Mouse (Mus musculus) C2C12 (cell line): ENCODE measurements around the gene Auts2. TPM values are rescaled to one million over a fixed set of nuclear protein-coding genes. Genes with fewer than 3 reads are reported as not detected.

Experiments
- H3K27me3 ChIP-seq: one replicate; pipeline ENCODE4 v1.6.1; 2011; ENCODE audit not compliant: control insufficient read depth, insufficient read depth, insufficient read length
- H3K36me3 ChIP-seq: one replicate; pipeline ENCODE4 v1.6.1; 2011; ENCODE audit not compliant: control insufficient read depth, insufficient read depth
- H3K4me3 ChIP-seq: one replicate; pipeline ENCODE4 v1.5.1; 2011; ENCODE audit warnings: mild to moderate bottlenecking, control low read depth; ENCODE audit not compliant: poor library complexity, insufficient read depth, severe bottlenecking
- H3K79me2 ChIP-seq: one replicate; pipeline ENCODE4 v1.6.1; 2011; ENCODE audit not compliant: control insufficient read depth, insufficient read depth
- H3K79me3 ChIP-seq: one replicate; pipeline ENCODE4 v1.6.1; 2011; ENCODE audit warnings: low read depth, control low read depth
- H3ac ChIP-seq: one replicate; pipeline ENCODE3; 2011; ENCODE audit warnings: low read depth; ENCODE audit not compliant: control insufficient read depth, insufficient read length
- CEBPB ChIP-seq: IDR thresholded peaks from one replicate; pipeline ENCODE4 v1.6.1; 2011; ENCODE audit warnings: low read depth, mild to moderate bottlenecking, control low read depth, moderate library complexity
- CTCF ChIP-seq: IDR thresholded peaks from one replicate; pipeline ENCODE4 v1.5.1; 2011; ENCODE audit not compliant: control insufficient read depth, insufficient read depth, insufficient read length
- FOSL1 ChIP-seq: IDR thresholded peaks from one replicate; pipeline ENCODE4 v1.8.0; 2011; ENCODE audit warnings: mild to moderate bottlenecking, low read length; ENCODE audit not compliant: poor library complexity, insufficient read depth, severe bottlenecking
- MAX ChIP-seq: IDR thresholded peaks from one replicate; pipeline ENCODE4 v1.6.1; 2011; ENCODE audit warnings: mild to moderate bottlenecking, control low read depth
- MYOD1 ChIP-seq: IDR thresholded peaks from one replicate; pipeline ENCODE4 v1.6.1; 2011; ENCODE audit warnings: low read depth; ENCODE audit not compliant: control insufficient read depth, insufficient read length
- MYOG ChIP-seq: IDR thresholded peaks from one replicate; pipeline ENCODE4 v1.6.1; 2011; ENCODE audit not compliant: control insufficient read depth, insufficient read length; ENCODE audit errors: extremely low read depth
- USF1 ChIP-seq: IDR thresholded peaks from one replicate; pipeline ENCODE4 v1.6.1; 2011; ENCODE audit warnings: low read depth, mild to moderate bottlenecking, control low read depth, moderate library complexity
- polyA plus RNA-seq: library from polyadenylated mRNA; unstranded; fragments of >200 nt; fragmentation: generic; extraction: Trizol; gene quantifications from one replicate; pipeline ENCODE4 v1.2.1, GENCODE M21; 2012; ENCODE audit warnings: missing spikeins

Auts2 gene
- polyA plus RNA-seq, 1 experiment: 8.4 TPM

DNA sequence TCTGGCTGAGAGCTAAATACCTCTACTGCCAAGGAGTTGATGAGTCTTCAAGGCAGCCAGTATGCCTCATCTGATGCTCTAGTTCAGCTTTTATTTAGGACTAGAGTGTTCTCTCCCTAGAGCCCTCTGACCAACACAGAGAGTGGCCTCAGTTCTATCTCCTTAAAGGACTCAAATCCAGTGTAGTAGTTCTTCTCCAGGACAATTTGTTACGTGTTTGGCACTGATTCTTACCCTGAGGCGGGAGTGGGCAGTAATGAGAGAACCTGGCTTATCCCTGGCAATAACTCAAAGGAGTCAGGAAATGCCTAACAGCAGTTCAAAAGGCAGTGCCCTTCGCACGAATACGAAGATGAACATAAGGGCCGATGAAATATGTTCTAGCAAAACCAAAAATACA is 713.0 kb downstream of the Auts2 start:
- no peaks in the 10 kb centered on the region for H3K27me3 ChIP-seq
- no peak overlapping the region for H3ac ChIP-seq
- TF ChIP-seq CTCF (no peak), FOSL1 (no peak), CEBPB (no peak), MYOG (no peak), MYOD1 (no peak), USF1 (no peak)
- H3K36me3 ChIP-seq: no peaks in the 10 kb centered on the region
- H3K79me2 ChIP-seq: no peaks in the 10 kb centered on the region
- H3K79me3 ChIP-seq: no peaks in the 10 kb centered on the region
- H3K4me3 ChIP-seq: no peak overlapping the region

- Histone ChIP-seq H3ac (no peak overlapping the region), H3K4me3 (no peak overlapping the region), H3K27me3 (no peaks in the 10 kb centered on the region), H3K36me3 (no peaks in the 10 kb centered on the region), H3K79me3 (no peaks in the 10 kb centered on the region), H3K79me2 (no peaks in the 10 kb centered on the region)
- TF ChIP-seq MYOG: no peak
Observed at GRCm38 (mm10) chr5:131829248-131829647, 713.9 kb downstream of the Auts2 start.

DNA sequence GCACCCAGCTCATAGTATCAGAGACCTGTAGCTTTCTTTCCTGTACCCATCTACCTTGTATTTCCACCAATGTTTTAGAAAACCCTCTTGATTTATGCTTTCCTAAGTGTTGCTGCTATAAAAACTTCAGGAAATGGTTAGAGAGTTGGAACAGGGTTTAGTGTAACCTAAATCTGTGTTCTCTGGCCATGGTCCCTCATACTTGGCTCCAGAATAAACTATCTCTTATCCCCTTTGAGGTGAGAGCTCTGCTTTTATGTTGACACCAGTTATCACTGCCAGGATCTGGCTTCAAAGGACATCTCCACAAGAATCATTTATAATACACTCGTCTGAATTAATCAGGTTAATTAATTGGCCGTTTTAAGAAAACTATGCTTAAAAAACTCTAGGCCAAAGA is 714.5 kb downstream of the Auts2 start:
- TF ChIP-seq USF1: no peak
- TF ChIP-seq MYOD1: no peak
- no peak for TF ChIP-seq FOSL1
- no peak for TF ChIP-seq MYOG
- TF ChIP-seq CTCF: no peak
- no peak for TF ChIP-seq MAX
- TF ChIP-seq CEBPB: no peak
- H3K27me3 ChIP-seq: no peaks in the 10 kb centered on the region

DNA sequence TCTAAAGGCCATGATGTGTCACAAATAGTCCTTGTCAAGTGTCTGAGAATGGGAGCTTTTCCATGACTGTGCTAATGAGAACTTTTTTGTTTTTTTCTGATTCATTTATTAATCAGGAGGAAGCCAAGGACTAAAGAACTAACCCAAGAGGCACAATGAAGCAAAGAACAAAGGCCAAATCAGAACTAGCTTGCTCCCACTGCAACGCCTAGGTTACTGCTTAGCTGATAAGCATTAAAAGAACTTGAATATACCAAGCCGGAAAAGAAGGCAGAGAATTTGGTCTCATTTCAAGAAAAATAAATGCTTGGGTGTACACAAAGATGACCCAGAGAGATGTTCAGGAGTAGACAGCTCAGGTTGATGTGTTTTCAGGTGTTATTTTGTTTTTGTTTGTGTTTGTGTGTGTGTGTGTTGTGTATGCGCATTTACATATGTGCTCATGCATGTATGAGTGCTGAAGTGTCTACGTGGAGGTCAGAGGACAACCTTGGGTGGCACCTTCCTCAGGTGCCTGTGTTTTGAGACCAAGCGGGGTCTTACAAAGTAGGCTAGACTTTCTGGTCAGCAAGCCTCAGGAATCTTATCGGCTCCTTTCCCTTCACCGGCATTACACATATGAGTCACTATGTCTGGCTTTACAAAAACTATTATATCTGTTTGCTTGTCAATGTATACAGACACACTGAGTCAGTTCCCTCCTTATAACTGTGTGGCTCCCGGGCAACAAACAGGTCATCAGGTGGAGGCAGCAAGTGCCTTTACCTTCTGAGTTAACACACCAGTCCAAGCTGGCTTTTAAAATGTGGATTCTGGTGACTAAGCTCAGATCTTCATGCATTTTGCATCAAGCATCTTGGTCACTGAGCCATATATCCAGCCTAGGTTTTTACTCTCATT is 716.5 kb downstream of the Auts2 start:
- no peak overlapping the region for H3ac ChIP-seq
- H3K79me2 ChIP-seq: no peaks in the 10 kb centered on the region
- H3K4me3 ChIP-seq: no peak overlapping the region
- no peaks in the 10 kb centered on the region for H3K27me3 ChIP-seq
- H3K36me3 ChIP-seq: no peaks in the 10 kb centered on the region
- no peaks in the 10 kb centered on the region for H3K79me3 ChIP-seq
- TF ChIP-seq MYOD1 (no peak), CEBPB (no peak), MAX (no peak), FOSL1 (no peak), CTCF (no peak), USF1 (no peak), MYOG (no peak)

More for the DNA sequence above, 714.5 kb downstream of the Auts2 start:
- no peak overlapping the region for H3K4me3 ChIP-seq
- no peak overlapping the region for H3ac ChIP-seq
- no peaks in the 10 kb centered on the region for H3K79me3 ChIP-seq
- H3K36me3 ChIP-seq: no peaks in the 10 kb centered on the region
- H3K79me2 ChIP-seq: no peaks in the 10 kb centered on the region

- H3K27me3 ChIP-seq: no peaks in the 10 kb centered on the region
- no peaks in the 10 kb centered on the region for H3K36me3 ChIP-seq
- H3K79me3 ChIP-seq: no peaks in the 10 kb centered on the region
- no peak overlapping the region for H3ac ChIP-seq
- no peak overlapping the region for H3K4me3 ChIP-seq
- TF ChIP-seq FOSL1: no peak
- TF ChIP-seq MYOD1: no peak
- TF ChIP-seq MYOG: no peak
- no peak for TF ChIP-seq CEBPB
- no peak for TF ChIP-seq USF1
- no peak for TF ChIP-seq MAX
- no peak for TF ChIP-seq CTCF
- no peaks in the 10 kb centered on the region for H3K79me2 ChIP-seq
Observed at GRCm38 (mm10) chr5:131825421-131825820, 717.7 kb downstream of the Auts2 start.

- H3K4me3 ChIP-seq: no peak overlapping the region
- H3K36me3 ChIP-seq: no peaks in the 10 kb centered on the region
- TF ChIP-seq FOSL1 (no peak), MYOG (no peak), CEBPB (no peak), CTCF (no peak), USF1 (no peak), MAX (no peak), MYOD1 (no peak)
- no peaks in the 10 kb centered on the region for H3K79me3 ChIP-seq
- no peak overlapping the region for H3ac ChIP-seq
- no peaks in the 10 kb centered on the region for H3K27me3 ChIP-seq
- no peaks in the 10 kb centered on the region for H3K79me2 ChIP-seq
Observed at GRCm38 (mm10) chr5:131824197-131824991, 718.8 kb downstream of the Auts2 start.
